Mouse (Mus musculus): ENCODE measurements around the gene Krt2.
A peak's percentile ranks its signal among the peaks of the same experiment; 100 is the strongest.

Gene Krt2

GRCm38 (mm10) chr15:101817875-101818274, at the start of gene Krt2:
Gene Krt2, minus strand, starts transcription at chr15:101818169.
- no peak for DNase-seq (ENCODE audit: low spot score in 2 of 2)

- no peak for DNase-seq (ENCODE audit: low spot score in 2 of 2)
Observed at GRCm38 (mm10) chr15:101866754-101867153, 48.8 kb upstream of the Krt2 start.

- no peak for DNase-seq (ENCODE audit: low spot score in 2 of 2)
Observed at GRCm38 (mm10) chr15:101860421-101861130, 42.6 kb upstream of the Krt2 start.

- DNase-seq (ENCODE audit: low spot score in 2 of 2): peak in 1 of 2 experiments; percentile 3
Observed at GRCm38 (mm10) chr15:101859735-101860170, 41.8 kb upstream of the Krt2 start.

GRCm38 (mm10) chr15:101858673-101859425, 40.9 kb upstream of the Krt2 start:
- no peak for DNase-seq (ENCODE audit: low spot score in 2 of 2)

GRCm38 (mm10) chr15:101856696-101857095, 38.7 kb upstream of the Krt2 start:
- no peak for DNase-seq (ENCODE audit: low spot score in 2 of 2)

GRCm38 (mm10) chr15:101855732-101856131, 37.8 kb upstream of the Krt2 start:
- DNase-seq (ENCODE audit: low spot score in 2 of 2): no peak

- no peak for DNase-seq (ENCODE audit: low spot score in 2 of 2)
Observed at GRCm38 (mm10) chr15:101854294-101854693, 36.3 kb upstream of the Krt2 start.

- no peak for DNase-seq (ENCODE audit: low spot score in 2 of 2)
Observed at GRCm38 (mm10) chr15:101852571-101852970, 34.6 kb upstream of the Krt2 start.

- no peak for DNase-seq (ENCODE audit: low spot score in 2 of 2)
Observed at GRCm38 (mm10) chr15:101850694-101851093, 32.7 kb upstream of the Krt2 start, which contains the start of gene Krt1. Gene Krt1, minus strand, starts transcription at chr15:101850794.

- peak in 1 of 2 experiments; percentile 1 for DNase-seq (ENCODE audit: low spot score in 2 of 2)
Observed at GRCm38 (mm10) chr15:101845971-101846403, 28.0 kb upstream of the Krt2 start.

GRCm38 (mm10) chr15:101843192-101843591, 25.2 kb upstream of the Krt2 start:
- no peak for DNase-seq (ENCODE audit: low spot score in 2 of 2)

GRCm38 (mm10) chr15:101834784-101835328, 16.9 kb upstream of the Krt2 start:
- DNase-seq (ENCODE audit: low spot score in 2 of 2): no peak

- no peak for DNase-seq (ENCODE audit: low spot score in 2 of 2)
Observed at GRCm38 (mm10) chr15:101833131-101833530, 15.2 kb upstream of the Krt2 start.

- no peak for DNase-seq (ENCODE audit: low spot score in 2 of 2)
Observed at GRCm38 (mm10) chr15:101829441-101829840, 11.5 kb upstream of the Krt2 start.

GRCm38 (mm10) chr15:101821786-101822185, 3.8 kb upstream of the Krt2 start:
- DNase-seq (ENCODE audit: low spot score in 2 of 2): no peak

- DNase-seq (ENCODE audit: low spot score in 2 of 2): no peak
Observed at GRCm38 (mm10) chr15:101803052-101803822, 14.7 kb downstream of the Krt2 start.

- no peak for DNase-seq (ENCODE audit: low spot score in 2 of 2)
Observed at GRCm38 (mm10) chr15:101802296-101802835, 15.6 kb downstream of the Krt2 start, which contains the start of gene Krt73. Gene Krt73, minus strand, starts transcription at chr15:101802346.

- no peak for DNase-seq (ENCODE audit: low spot score in 2 of 2)
Observed at GRCm38 (mm10) chr15:101790867-101791266, 27.1 kb downstream of the Krt2 start.

- DNase-seq (ENCODE audit: low spot score in 2 of 2): no peak
Observed at GRCm38 (mm10) chr15:101786360-101786759, 31.6 kb downstream of the Krt2 start, which contains the start of gene Krt72. Gene Krt72, minus strand, starts transcription at chr15:101786460.

GRCm38 (mm10) chr15:101773420-101773819, 44.5 kb downstream of the Krt2 start:
- no peak for DNase-seq (ENCODE audit: low spot score in 2 of 2)

Data from spleen, postnatal 14 days (tissue).